11 mouse cellular contexts compared by ENCODE assay signal in the genomic region with DNA sequence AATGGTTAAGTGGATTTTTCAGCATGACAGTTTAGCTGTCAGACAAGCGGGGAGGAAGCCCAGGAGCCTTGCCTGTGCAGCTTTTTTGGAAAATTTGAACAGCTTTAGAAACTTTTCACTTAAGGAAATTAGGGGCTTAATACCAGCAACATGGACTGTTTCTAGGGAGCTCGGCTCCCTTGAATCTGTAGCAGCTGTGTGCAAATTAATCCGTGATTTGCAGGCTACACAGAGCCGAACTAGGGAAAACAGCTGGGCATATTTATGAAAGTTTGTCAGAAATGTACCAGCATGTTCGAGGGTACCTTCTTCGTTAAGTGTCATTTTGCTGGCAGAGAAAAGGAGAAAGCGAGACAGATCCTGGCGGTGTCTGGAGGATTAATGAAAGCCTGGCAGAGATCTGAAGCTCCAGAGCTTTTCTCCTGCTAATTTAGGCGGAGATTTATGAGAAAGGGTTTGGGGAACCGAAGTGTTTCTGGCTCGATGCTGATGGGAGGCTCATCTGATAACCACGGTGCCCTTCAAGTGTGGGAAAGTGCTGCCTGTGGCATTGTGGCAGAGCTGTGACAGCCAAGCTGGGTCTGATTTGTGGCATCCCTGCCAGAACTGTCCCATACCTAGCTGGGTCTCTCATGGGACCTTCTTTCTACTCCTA.
DNase-seq lines count a peak whose midpoint lies in the region; ATAC-seq lines count a peak whose summit lies in the region.
"Had no signal": no experiment of that assay in that cellular context is flagged by ENCODE, and none has a peak within 500 bp of the region (broad histone marks: within the 10 kb centered on the region; RNA-seq: fewer than 3 reads in every experiment).

No protein-coding gene starts in this region.

- peak overlapping the region; percentile 44 for H3K4me2 ChIP-seq in heart, embryonic 15.5 days
- peak overlapping the region; percentile 43 for H3K4me2 ChIP-seq in midbrain, embryonic 12.5 days (replicated peaks)

- no peaks in the 10 kb centered on the region for H3K9me3 ChIP-seq in heart, embryonic 15.5 days (replicated peaks)
- no peaks in the 10 kb centered on the region for H3K9me3 ChIP-seq in midbrain, embryonic 12.5 days

- H3K4me3 ChIP-seq in heart, embryonic 15.5 days, result peak overlapping the region; percentile 3; the same call in 1 of the 2 replicates
- peak overlapping the region; percentile 12; the same call in 1 of the 2 replicates for H3K4me3 ChIP-seq in midbrain, embryonic 12.5 days

- no peaks in the 10 kb centered on the region for H3K36me3 ChIP-seq in heart, embryonic 15.5 days
- no peaks in the 10 kb centered on the region for H3K36me3 ChIP-seq in midbrain, embryonic 12.5 days

- no peak for ATAC-seq in heart, embryonic 15.5 days (replicated peaks; ENCODE audit: insufficient number of reproducible peaks, insufficient read depth, low FRiP score, low read depth)
- ATAC-seq in midbrain, embryonic 12.5 days (ENCODE audit: low FRiP score, low read depth), result peak; percentile 83

- 18% methylated on average over 12 of the region's 12 CpGs for WGBS in heart, embryonic 15.5 days
- WGBS in midbrain, embryonic 12.5 days, result 3% methylated on average over 12 of the region's 12 CpGs

- peaks cover 3% of the 10 kb centered on the region; the same call in 1 of the 2 replicates for H3K4me1 ChIP-seq in heart, embryonic 15.5 days (replicated peaks)
- peaks cover 17% of the 10 kb centered on the region for H3K4me1 ChIP-seq in midbrain, embryonic 12.5 days

- no peaks in the 10 kb centered on the region for H3K27me3 ChIP-seq in heart, embryonic 15.5 days
- H3K27me3 ChIP-seq in midbrain, embryonic 12.5 days, result 0 out of 2 replicates have a peak, but pooled peaks cover 2% of the 10 kb centered on the region

- H3K27ac ChIP-seq in heart, embryonic 15.5 days, result no peak overlapping the region
- H3K27ac ChIP-seq in midbrain, embryonic 12.5 days (replicated peaks), result peak overlapping the region; percentile 76
- H3K27ac ChIP-seq: macrophage had no signal

- no peak for DNase-seq in heart, adult 8-10 months (ENCODE audit: low spot score)
- peak; percentile 27 for DNase-seq in embryo, embryonic 10 days (ENCODE audit: low spot score)
- peak; percentile 6 to 13 for DNase-seq in frontal cortex, adult 2 months (ENCODE audit: extremely low spot score in 1 of 2, low spot score in 1 of 2)
- DNase-seq in thymus, postnatal 4 days, result no peak
- DNase-seq in ovary, adult 18-20 months (ENCODE audit: low spot score), result no peak
- no peak for DNase-seq in urinary bladder, postnatal 14 days (ENCODE audit: low spot score)
- DNase-seq: adrenal gland, postnatal 14 days; heart, adult 11 months had no signal

- H3K9ac ChIP-seq in heart, embryonic 15.5 days, result no peak overlapping the region
- no peak overlapping the region for H3K9ac ChIP-seq in midbrain, embryonic 12.5 days (replicated peaks)

Comparison
In these comparisons a context has a peak if more than half of its experiments do, and no peak if none do; other contexts are left out.
1. DNase-seq: peak in embryo, embryonic 10 days (single experiment) and frontal cortex, adult 2 months (2 of 2); none in heart, adult 8-10 months (single experiment), thymus, postnatal 4 days (single experiment), ovary, adult 18-20 months (single experiment) and urinary bladder, postnatal 14 days (single experiment).